Mouse (Mus musculus) spleen, postnatal 36 days (tissue): ENCODE results near the gene Ankrd2.
"Not testable (repeated sequence)": the region's sequence is repeated elsewhere in the genome, so short reads cannot be mapped to it uniquely, and the experiment has no call there.

Experiments used
- DNase-seq, 2 experiments: peaks; one replicate each; pipeline ENCODE4 v3.0.0; 2022; ENCODE audit warnings: low spot score in 2 of 2, mixed read lengths in 1 of 2

Gene Ankrd2

GRCm38 (mm10) chr19:42054255-42054654, 18.5 kb downstream of the Ankrd2 start:
- DNase-seq, result no peak

GRCm38 (mm10) chr19:42055881-42056280, 20.1 kb downstream of the Ankrd2 start:
- no peak for DNase-seq

DNA sequence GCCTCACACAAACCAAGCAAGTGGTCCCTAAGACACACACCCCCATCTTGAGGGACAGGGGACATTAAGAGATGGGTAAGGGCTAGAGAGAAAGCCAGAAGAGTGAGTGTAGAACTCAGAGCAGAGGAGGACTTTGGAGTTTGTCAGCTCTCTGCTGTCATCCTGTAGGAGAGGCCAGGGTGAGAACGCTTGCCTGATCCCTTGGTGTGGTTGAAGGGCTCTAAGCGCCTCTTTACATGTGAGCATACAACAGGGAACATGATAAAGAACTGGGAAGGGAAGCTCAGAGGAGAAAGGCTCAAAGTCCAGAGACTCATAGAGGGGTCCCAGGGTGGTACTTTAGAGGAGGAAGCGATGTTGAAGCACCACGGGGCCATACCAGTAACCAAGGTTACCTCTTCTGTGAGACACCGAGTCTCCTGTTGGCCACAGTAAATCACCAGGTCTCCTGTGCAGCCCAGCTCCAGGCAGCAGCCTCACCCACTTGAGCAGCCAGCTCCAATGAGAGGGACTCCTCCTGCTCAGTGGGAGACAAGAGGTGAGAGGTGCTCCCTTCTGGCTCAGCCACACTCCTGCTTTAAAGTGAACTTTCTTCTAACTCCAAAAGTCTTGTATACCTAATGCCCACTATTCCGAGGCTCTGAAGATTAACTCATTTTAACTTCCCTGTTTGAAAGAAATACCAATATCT, 21.1 kb downstream of the Ankrd2 start:
- no peak for DNase-seq

DNA sequence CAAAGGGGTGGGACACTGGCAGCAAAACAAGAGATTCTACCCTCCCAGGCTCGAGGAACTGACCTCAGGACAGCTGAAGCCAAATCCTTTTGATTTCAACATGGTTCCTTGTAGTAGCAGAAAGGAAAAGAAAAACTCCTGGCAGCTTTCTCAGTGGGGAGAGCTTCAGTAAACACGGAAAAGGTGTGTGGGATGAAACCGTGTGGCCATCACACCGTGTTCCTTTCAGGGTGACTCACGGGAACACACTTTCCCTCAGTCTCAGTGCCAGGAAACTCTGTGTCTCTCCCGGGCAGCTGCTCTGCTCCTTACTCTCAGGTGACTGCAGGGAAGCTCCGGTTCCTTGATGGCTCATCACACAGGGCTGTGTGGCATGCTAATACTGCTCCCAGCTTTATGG, 22.6 kb downstream of the Ankrd2 start:
- no peak for DNase-seq

GRCm38 (mm10) chr19:42061443-42061842, 25.6 kb downstream of the Ankrd2 start:
- no peak for DNase-seq

DNA sequence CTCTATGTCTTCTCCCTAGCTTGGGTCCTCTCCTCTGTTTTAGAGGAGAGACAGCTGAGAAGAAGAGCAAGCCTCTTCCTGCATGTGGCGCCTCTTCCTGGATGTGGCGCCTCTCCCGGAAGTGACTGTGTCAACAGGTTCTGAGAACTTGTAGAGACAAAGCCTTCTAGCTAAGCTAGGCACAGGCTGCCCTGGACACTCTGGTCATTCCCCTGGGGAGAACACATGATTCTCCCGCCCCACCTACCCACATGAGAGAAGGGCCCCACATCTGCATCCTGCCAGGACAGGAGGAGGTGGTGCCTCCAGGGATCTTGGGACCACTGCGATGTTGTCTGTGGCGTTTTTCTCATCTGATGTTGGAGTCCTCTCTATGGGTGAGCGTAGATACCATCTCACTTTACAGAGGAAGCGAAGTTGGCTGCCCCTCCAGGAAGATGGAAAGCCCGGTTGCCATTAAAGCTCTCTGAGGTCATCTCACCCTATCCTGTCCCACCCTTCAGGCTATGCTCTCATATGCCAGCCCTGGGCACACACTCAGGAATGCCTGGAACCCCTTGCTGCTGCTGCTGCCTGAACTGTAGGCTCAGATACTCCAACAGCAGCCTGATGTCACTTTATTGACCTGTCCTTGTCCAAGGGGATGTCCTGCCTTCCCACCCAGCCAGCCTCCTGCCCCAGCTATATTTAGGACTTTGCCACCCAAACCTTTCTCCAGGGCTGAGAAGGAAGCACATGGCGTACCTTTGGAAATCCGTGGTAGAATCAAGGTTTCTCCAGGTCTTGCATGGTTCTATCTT, 32.8 kb downstream of the Ankrd2 start:
- no peak for DNase-seq

- no peak for DNase-seq
Observed at GRCm38 (mm10) chr19:42069241-42069525, 33.4 kb downstream of the Ankrd2 start.

DNA sequence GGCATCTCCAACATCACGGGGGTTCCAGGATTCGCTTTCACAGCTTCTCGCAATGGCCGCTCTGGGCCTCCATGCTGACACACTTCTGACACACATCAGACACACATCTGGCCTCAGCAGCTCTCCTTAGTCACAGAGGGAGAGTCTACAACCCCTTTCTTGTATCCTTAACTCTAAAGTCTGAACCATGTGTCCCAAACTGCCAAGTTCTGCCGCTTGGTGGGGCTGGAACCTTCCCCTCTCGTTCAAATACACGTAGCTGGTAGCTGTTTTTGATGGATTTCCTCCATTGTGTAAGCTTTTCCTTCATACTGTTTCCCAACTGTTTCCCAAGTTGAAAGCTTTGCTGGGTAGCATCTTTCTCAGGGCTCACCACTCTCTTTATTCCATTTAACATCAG, 35.4 kb downstream of the Ankrd2 start:
- no peak for DNase-seq

- DNase-seq, result no peak
Observed at GRCm38 (mm10) chr19:42071886-42072608, 36.2 kb downstream of the Ankrd2 start.

GRCm38 (mm10) chr19:42072802-42073201, 37.0 kb downstream of the Ankrd2 start:
- DNase-seq, result no peak

DNA sequence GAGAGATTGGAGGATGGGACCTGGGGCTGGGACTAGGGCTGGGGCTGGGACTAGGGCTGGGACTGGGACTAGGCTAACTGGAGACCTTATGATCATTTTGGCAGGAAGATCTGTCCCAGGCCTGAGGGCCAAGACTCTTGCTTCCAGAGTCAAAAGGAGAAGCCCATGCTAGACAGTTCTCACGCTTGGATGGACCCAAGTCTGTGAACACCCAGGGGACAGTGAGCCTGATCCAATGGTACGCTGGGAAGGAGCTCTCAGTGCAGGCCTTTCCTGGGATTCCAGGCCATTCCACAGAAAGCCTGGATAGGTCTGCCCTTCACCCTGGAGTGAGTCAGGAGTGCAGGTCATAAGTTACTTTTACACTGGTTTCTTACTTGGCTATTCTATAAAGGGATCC, 39.3 kb downstream of the Ankrd2 start:
- DNase-seq, result no peak

GRCm38 (mm10) chr19:42075992-42076391, 40.2 kb downstream of the Ankrd2 start:
- no peak for DNase-seq

GRCm38 (mm10) chr19:42078566-42078965, 42.8 kb downstream of the Ankrd2 start:
- DNase-seq, result no peak

GRCm38 (mm10) chr19:42079006-42079405, 43.2 kb downstream of the Ankrd2 start:
- DNase-seq, result no peak

GRCm38 (mm10) chr19:42079950-42080349, 44.1 kb downstream of the Ankrd2 start:
- DNase-seq, result no peak

GRCm38 (mm10) chr19:42080469-42080868, 44.7 kb downstream of the Ankrd2 start:
- DNase-seq, result no peak

GRCm38 (mm10) chr19:42081613-42082012, 45.8 kb downstream of the Ankrd2 start:
- not testable (repeated sequence) for DNase-seq

- DNase-seq, result no peak
Observed at GRCm38 (mm10) chr19:42085690-42086089, 49.9 kb downstream of the Ankrd2 start.

GRCm38 (mm10) chr19:42086166-42086565, 50.4 kb downstream of the Ankrd2 start, which contains the start of gene Morn4:
TSS of gene Morn4 (minus strand) at chr19:42086357.
- peak; percentile 19 to 44 for DNase-seq

- DNase-seq, result peak; percentile 77 to 80
Observed at GRCm38 (mm10) chr19:42089103-42089747, 53.4 kb downstream of the Ankrd2 start.

DNA sequence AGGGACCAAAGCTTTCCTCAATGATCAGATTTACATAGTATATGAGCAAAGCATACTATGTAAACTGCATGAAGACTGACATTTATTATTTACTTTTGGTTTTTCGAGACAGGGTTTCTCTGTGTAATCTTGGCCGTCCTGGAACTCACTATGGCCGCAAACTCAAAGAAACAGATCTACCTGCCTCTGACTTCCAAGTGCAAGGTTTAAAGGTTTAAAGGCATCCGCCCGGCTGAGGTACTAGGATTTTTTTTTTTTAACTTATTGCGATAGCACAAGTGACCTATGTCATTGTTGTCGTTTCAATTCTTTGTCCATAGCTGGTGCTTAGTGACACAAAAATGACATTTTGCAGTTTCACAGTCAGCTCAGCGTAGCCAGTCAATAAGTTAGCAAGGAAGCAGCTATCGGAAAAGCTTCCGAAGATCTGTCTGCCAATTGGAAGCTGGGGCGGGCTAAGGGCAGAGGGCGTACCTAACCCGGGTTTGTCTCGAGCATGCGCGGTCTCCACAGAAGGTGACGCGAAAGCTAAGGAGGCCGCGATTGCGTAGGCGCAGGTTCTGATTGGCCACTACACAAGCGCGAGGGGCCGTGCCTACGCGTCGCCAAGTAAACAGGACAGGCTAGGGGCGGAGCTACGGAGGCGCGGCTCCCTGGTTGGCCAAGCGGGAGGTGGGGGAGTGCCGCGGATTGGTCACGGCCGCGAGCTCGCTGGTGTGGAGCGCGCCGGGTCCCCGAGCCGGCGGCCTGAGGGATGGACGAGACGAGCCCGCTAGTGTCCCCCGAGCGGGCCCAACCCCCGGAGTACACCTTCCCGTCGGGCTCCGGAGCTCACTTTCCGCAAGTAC, 54.2 kb downstream of the Ankrd2 start, which contains the start of gene Pi4k2a:
Gene Pi4k2a (plus strand): TSS at position 723 of the 848 bp plus-strand sequence.
- DNase-seq, result peak; percentile 100
